Mouse (Mus musculus): ENCODE results near the gene Nudt13. TPM values are rescaled to one million over a fixed set of nuclear protein-coding genes. Genes with fewer than 3 reads are reported as not detected.
"Not testable (repeated sequence)": the region's sequence is repeated elsewhere in the genome, so short reads cannot be mapped to it uniquely, and the experiment has no call there.

Gene Nudt13
- total RNA-seq (2021) = 10 to 100 TPM; 23.4 to 28.3 TPM
- long read RNA-seq, experiment 1, partial matches to known transcripts = 0 of 6 reads
- long read RNA-seq, experiment 1, other reads (novel, unspliced or antisense) = 3 of 6 reads
- long read RNA-seq, experiment 2, partial matches to known transcripts = 1 of 9 reads
- long read RNA-seq, experiment 2, other reads (novel, unspliced or antisense) = 7 of 9 reads

- peak; percentile 68 to 96 for DNase-seq (ENCODE audit: low spot score in 2 of 2)
These were observed at the start of gene Nudt13 for GRCm38 (mm10) chr14:20294117-20294892. TSS of gene Nudt13 (plus strand) at chr14:20294697.

GRCm38 (mm10) chr14:20245318-20245717 lies 49.2 kb upstream of the Nudt13 start:
- DNase-seq (ENCODE audit: low spot score in 2 of 2) = no peak

- no peak for DNase-seq (ENCODE audit: low spot score in 2 of 2)
These were observed 48.6 kb upstream of the Nudt13 start for GRCm38 (mm10) chr14:20245861-20246260.

- DNase-seq (ENCODE audit: low spot score in 2 of 2) = no peak
These were observed 47.7 kb upstream of the Nudt13 start for GRCm38 (mm10) chr14:20246811-20247266.

- no peak for DNase-seq (ENCODE audit: low spot score in 2 of 2)
These were observed 46.5 kb upstream of the Nudt13 start for GRCm38 (mm10) chr14:20248001-20248400.

- DNase-seq (ENCODE audit: low spot score in 2 of 2) = peak; percentile 38 to 58
These were observed 44.0 kb upstream of the Nudt13 start for GRCm38 (mm10) chr14:20250237-20251171.

- peak; percentile 78 to 81 for DNase-seq (ENCODE audit: low spot score in 2 of 2)
These were observed 36.0 kb upstream of the Nudt13 start for GRCm38 (mm10) chr14:20258185-20259113.

GRCm38 (mm10) chr14:20262346-20262745 lies 32.2 kb upstream of the Nudt13 start:
- DNase-seq (ENCODE audit: low spot score in 2 of 2) = no peak

- DNase-seq (ENCODE audit: low spot score in 2 of 2) = peak; percentile 28 to 39
These were observed 26.1 kb upstream of the Nudt13 start for GRCm38 (mm10) chr14:20268421-20268820.

GRCm38 (mm10) chr14:20269082-20269809 lies 25.3 kb upstream of the Nudt13 start, which contains the start of gene Kcnk16:
TSS of gene Kcnk16 (minus strand) at chr14:20269199.
- DNase-seq (ENCODE audit: low spot score in 2 of 2) = no peak

GRCm38 (mm10) chr14:20291391-20291790 lies 3.1 kb upstream of the Nudt13 start:
- no peak for DNase-seq (ENCODE audit: low spot score in 2 of 2)

- no peak for DNase-seq (ENCODE audit: low spot score in 2 of 2)
These were observed 450 bp downstream of the Nudt13 start for GRCm38 (mm10) chr14:20294947-20295346.

- DNase-seq (ENCODE audit: low spot score in 2 of 2) = no peak
These were observed 3.1 kb downstream of the Nudt13 start for GRCm38 (mm10) chr14:20297616-20298015.

- no peak for DNase-seq (ENCODE audit: low spot score in 2 of 2)
These were observed 3.6 kb downstream of the Nudt13 start for GRCm38 (mm10) chr14:20298131-20298530.

- not testable (repeated sequence) for DNase-seq (ENCODE audit: low spot score in 2 of 2)
These were observed 10.6 kb downstream of the Nudt13 start for GRCm38 (mm10) chr14:20305085-20305484.

GRCm38 (mm10) chr14:20315137-20315536 lies 20.6 kb downstream of the Nudt13 start:
- DNase-seq (ENCODE audit: low spot score in 2 of 2) = no peak

GRCm38 (mm10) chr14:20319420-20319819 lies 24.9 kb downstream of the Nudt13 start:
- peak in 1 of 2 experiments; percentile 48 for DNase-seq (ENCODE audit: low spot score in 2 of 2)

GRCm38 (mm10) chr14:20324196-20324595 lies 29.7 kb downstream of the Nudt13 start:
- DNase-seq (ENCODE audit: low spot score in 2 of 2) = no peak

GRCm38 (mm10) chr14:20328474-20328873 lies 34.0 kb downstream of the Nudt13 start:
- DNase-seq (ENCODE audit: low spot score in 2 of 2) = no peak

GRCm38 (mm10) chr14:20331316-20331715 lies 36.8 kb downstream of the Nudt13 start:
- no peak for DNase-seq (ENCODE audit: low spot score in 2 of 2)
